Mouse (Mus musculus): ENCODE measurements around the gene Kirrel2. TPM values are rescaled to one million over a fixed set of nuclear protein-coding genes. Genes with fewer than 3 reads are reported as not detected.
A peak's percentile ranks its signal among the peaks of the same experiment; 100 is the strongest.
"Not testable (repeated sequence)": the region's sequence is repeated elsewhere in the genome, so short reads cannot be mapped to it uniquely, and the experiment has no call there.

Gene Kirrel2
- total RNA-seq (2021): not detected
- long read RNA-seq, experiment 1: 0 reads
- long read RNA-seq, experiment 2: 0 reads

- no peak for DNase-seq
These were observed at the start of gene Kirrel2, which contains the start of gene Nphs1 for GRCm38 (mm10) chr7:30457629-30458330. TSS of gene Kirrel2 (minus strand) at chr7:30457690. TSS of gene Nphs1 (plus strand) at chr7:30458315.

GRCm38 (mm10) chr7:30501159-30501558 lies 43.7 kb upstream of the Kirrel2 start:
- H3K4me3 ChIP-seq; intact Hi-C loops (cut with DNase I); DNase-seq; H3K27ac ChIP-seq: not testable (repeated sequence)

More at GRCm38 (mm10) chr7:30457629-30458330, at the start of gene Kirrel2, which contains the start of gene Nphs1:
- intact Hi-C loops (cut with DNase I): no loop called here
- peak within 1 kb of the TSS; percentile 49 for H3K4me3 ChIP-seq
- H3K27ac ChIP-seq: no peak within 1 kb of the TSS
- TF ChIP-seq CTCF (IDR thresholded peaks at IDR 0.05): no peak

- H3K4me3 ChIP-seq; DNase-seq; intact Hi-C loops (cut with DNase I); H3K27ac ChIP-seq: not testable (repeated sequence)
These were observed 38.1 kb upstream of the Kirrel2 start for GRCm38 (mm10) chr7:30495506-30496042.

- H3K27ac ChIP-seq: no peak within 1 kb of the TSS
- TF ChIP-seq CTCF (IDR thresholded peaks at IDR 0.05): no peak
- no peak for DNase-seq
- intact Hi-C loops (cut with DNase I): loop anchor here (5.0 kb wide), 1 partner anchor 121 kb away; no protein-coding TSS in a partner anchor
- no peak within 1 kb of the TSS for H3K4me3 ChIP-seq
These were observed 36.0 kb upstream of the Kirrel2 start, which contains the start of gene Prodh2 for GRCm38 (mm10) chr7:30493401-30493931. TSS of gene Prodh2 (plus strand) at chr7:30493622.

- TF ChIP-seq CTCF (IDR thresholded peaks at IDR 0.05): peak; percentile 85
- DNase-seq: peak; percentile 82
- no peak overlapping the region for H3K27ac ChIP-seq
- no peak overlapping the region for H3K4me3 ChIP-seq
- intact Hi-C loops (cut with DNase I): loop anchor here (5.0 kb wide), 1 partner anchor 120 kb away; no protein-coding TSS in a partner anchor
These were observed 35.3 kb upstream of the Kirrel2 start for GRCm38 (mm10) chr7:30492765-30493164.

GRCm38 (mm10) chr7:30490957-30491307 lies 33.4 kb upstream of the Kirrel2 start:
- H3K4me3 ChIP-seq: no peak overlapping the region
- intact Hi-C loops (cut with DNase I): loop anchor here (5.0 kb wide), 1 partner anchor 119 kb away; no protein-coding TSS in a partner anchor
- no peak overlapping the region for H3K27ac ChIP-seq
- DNase-seq: no peak
- TF ChIP-seq CTCF (IDR thresholded peaks at IDR 0.05): no peak

GRCm38 (mm10) chr7:30490251-30490956 lies 32.9 kb upstream of the Kirrel2 start:
- peak overlapping the region; percentile 21; the same call in 1 of the 2 replicates for H3K4me3 ChIP-seq
- intact Hi-C loops (cut with DNase I): loop anchor here (5.0 kb wide), 1 partner anchor 118 kb away; no protein-coding TSS in a partner anchor
- TF ChIP-seq CTCF (IDR thresholded peaks at IDR 0.05): peak; percentile 67
- no peak overlapping the region for H3K27ac ChIP-seq
- no peak for DNase-seq

GRCm38 (mm10) chr7:30484250-30484649 lies 26.8 kb upstream of the Kirrel2 start:
- Histone ChIP-seq H3K27ac (no peak overlapping the region), H3K4me3 (no peak overlapping the region)
- TF ChIP-seq CTCF (IDR thresholded peaks at IDR 0.05): no peak
- intact Hi-C loops (cut with DNase I): no loop called here
- no peak for DNase-seq

GRCm38 (mm10) chr7:30477415-30478381 lies 20.2 kb upstream of the Kirrel2 start:
- no peak for DNase-seq
- Histone ChIP-seq H3K4me3 (peak overlapping the region; percentile 60), H3K27ac (no peak overlapping the region)
- no peak for TF ChIP-seq CTCF (IDR thresholded peaks at IDR 0.05)
- intact Hi-C loops (cut with DNase I): no loop called here

- H3K27ac ChIP-seq; intact Hi-C loops (cut with DNase I); H3K4me3 ChIP-seq; DNase-seq: not testable (repeated sequence)
These were observed 18.6 kb upstream of the Kirrel2 start for GRCm38 (mm10) chr7:30476136-30476535.

GRCm38 (mm10) chr7:30474999-30475398 lies 17.5 kb upstream of the Kirrel2 start:
- no peak for DNase-seq
- intact Hi-C loops (cut with DNase I): no loop called here

GRCm38 (mm10) chr7:30472411-30472810 lies 14.9 kb upstream of the Kirrel2 start:
- H3K4me3 ChIP-seq: no peak overlapping the region
- peak; percentile 56 for TF ChIP-seq CTCF (IDR thresholded peaks at IDR 0.05)
- DNase-seq: no peak
- H3K27ac ChIP-seq: no peak overlapping the region
- intact Hi-C loops (cut with DNase I): no loop called here

More at GRCm38 (mm10) chr7:30474999-30475398, 17.5 kb upstream of the Kirrel2 start:
- no peak for TF ChIP-seq CTCF (IDR thresholded peaks at IDR 0.05)
- no peak overlapping the region for H3K4me3 ChIP-seq
- H3K27ac ChIP-seq: no peak overlapping the region

Data from gastrocnemius, adult 2 months (tissue).